Mouse (Mus musculus) embryonic fibroblast, embryonic 13.5 days (primary cell): ENCODE data around the gene Cflar.

Experiments used
- CTCF ChIP-seq: IDR thresholded peaks from 2 replicates; pipeline ENCODE4 v1.5.1; 2011; ENCODE audit warnings: mild to moderate bottlenecking, control low read depth, low read length, moderate library complexity, borderline replicate concordance; ENCODE audit not compliant: insufficient read depth
- POLR2A ChIP-seq: IDR thresholded peaks from 2 replicates; pipeline ENCODE4 v1.6.1; 2011; ENCODE audit warnings: low read depth, mild to moderate bottlenecking, control low read depth, low read length, moderate library complexity

DNA sequence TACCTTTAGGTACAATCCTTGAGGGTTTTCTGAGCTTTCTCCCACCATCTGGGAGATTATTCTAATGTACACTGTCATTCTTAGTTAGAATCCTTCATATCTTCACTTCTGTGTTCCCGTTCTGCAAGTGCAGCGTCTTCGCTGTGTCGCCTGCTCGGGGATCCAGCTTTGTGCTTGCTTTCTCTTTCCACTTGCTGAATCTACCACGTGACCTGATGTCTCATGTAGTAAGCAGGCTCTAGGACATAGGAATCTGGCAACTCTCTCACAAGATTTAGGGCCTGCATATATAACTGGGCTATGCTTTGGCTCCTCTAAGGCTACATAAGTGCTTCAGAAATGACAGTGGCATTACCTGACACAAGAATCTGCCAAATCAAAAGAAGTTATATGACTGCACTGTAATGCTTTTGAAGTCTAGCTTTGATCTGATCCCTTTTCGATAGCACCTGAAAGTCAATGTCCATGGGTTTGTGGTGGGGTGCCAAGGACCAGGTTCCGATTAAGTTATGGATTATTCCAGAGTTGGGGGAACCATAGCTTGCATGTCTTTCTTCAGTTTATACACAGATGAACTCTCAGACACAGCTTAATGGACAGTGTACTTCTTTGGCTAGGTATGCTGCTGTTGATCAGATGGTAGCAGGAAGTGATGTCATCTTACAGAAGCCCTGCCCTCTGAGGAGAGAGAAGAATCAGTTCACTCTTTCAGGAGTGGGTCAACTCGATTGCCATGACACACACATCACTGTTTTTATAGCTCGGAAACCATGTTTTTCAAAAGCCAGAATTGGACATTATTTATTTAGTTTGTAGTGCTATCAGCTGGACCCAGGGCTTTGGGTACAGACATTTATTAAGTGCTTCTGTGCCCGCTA lies 23.0 kb downstream of the Cflar start:
- TF ChIP-seq POLR2A, result no peak
- no peak for TF ChIP-seq CTCF
